Mouse (Mus musculus) cerebellum, postnatal 25 days (tissue): Measurements from ENCODE around the gene Cenpc1.

Source experiments
- DNase-seq, 2 experiments: peaks; one replicate each; pipeline ENCODE4 v3.0.0; 2021; ENCODE audit warnings: mixed read lengths in 2 of 2

The Cenpc1 gene

DNA sequence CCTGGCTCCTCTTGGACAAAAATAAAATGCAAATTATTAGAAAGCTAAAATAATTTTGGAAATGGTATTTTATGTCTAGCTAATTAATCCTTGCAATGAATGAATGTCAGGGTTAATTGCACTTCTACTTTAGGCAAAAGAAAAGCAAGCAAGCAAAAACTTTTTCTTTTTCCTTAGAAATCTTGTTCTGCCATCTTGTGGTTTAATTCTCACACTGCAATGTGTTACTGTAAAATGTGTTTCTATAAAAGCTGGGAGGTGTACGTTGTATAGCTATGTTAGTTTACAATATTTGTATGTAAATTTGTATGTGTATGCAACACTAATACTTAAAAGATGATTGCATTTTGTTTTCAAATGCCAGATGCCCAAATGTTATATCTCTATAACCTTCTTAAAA lies 70.8 kb downstream of the Cenpc1 start:
- no peak for DNase-seq

- DNase-seq: no peak
Measured at GRCm38 (mm10) chr5:85992805-85993721, 72.3 kb downstream of the Cenpc1 start.

DNA sequence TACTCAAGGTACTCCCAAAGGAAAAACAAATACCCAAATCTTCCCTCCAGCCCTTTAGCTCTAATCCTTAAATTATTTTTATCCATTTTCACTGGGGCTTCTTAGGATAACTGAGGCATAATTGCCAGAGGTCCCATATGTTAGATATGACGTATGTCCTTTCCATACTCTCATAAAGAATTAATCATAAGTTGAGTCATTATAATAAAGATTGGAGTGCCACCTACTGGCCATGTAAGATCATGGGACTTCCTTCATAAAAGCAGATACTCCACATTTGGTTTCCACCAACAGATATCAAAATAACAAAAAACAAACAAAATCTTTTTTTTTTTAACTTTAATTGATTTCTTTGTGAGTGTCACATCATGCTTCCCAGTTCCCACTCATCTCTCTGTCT lies 73.3 kb downstream of the Cenpc1 start:
- DNase-seq: peak in 1 of 2 experiments; percentile 8

- DNase-seq: no peak
Measured at GRCm38 (mm10) chr5:85987516-85987863, 77.9 kb downstream of the Cenpc1 start.

DNA sequence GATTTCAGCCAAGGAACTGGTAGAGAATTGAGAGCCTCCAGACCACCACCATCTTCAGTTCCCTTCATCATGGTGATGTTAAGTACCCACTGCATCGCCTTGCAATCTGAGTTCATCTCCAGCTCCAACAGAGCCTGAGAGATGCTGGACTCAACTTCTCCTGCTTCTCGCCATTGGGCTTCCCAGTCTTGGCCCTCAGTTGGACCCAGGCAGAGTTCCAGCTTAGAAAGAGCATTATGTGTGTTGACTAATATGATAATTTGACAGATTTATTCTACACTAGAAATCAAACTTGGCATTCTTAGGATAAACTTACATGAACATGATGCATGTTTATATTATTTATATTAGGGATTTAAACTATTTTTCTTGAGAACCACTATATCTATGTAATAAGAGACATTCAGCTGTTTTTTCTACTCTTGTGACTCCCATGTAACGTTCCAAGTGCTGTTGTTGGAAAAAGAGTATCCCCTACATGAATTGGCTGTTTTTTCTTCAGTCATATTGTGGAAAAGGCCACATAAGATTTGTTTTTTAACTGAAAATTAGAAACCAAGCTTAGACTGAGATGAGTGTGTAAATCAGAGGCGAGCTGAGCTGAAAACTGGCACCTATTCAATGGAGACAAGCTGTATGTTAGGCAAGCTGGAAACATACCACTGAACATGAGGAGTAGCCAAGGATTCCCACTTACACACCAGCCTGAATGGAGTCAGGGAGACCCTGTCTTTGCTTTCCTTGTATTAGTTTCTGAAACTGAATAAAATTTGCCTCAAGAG lies 78.5 kb downstream of the Cenpc1 start:
- no peak for DNase-seq

DNA sequence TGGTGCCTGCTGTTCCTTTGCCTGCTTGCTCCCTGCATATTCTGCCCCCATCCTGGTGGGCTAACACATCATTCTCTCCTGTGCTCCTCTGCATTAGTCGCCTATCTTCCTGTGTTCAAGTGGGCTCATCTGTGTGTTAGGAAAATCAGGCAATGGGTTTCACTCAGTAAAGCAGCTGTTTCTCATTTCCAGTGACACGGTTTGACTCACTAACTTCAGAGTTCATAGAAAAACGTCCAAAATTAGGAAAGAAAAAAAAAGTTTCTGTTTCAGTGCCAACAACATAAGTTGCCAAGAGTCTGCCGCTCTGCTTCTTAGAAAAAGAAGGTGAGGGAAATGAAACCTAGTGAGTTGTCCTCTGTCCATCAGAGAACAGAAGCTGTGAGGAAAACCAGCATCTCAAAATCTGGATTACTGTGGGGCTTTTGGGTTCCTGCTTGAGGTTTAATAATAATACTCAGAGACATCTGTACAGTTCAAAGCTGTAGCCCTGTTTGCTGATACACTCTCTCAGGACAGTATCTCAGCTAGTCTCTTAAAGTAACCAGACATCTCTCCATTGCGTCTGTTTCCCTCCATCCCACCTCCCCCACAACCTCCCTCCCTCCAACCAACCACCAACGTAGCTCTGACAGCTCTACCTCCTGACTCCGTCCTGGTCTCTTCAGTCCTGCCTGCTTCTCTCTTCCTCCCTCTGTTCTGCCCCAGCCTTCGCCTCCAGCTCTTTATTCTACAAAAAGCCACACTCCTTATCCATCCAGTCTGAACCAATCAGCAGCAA lies 87.5 kb downstream of the Cenpc1 start:
- DNase-seq: no peak

GRCm38 (mm10) chr5:85962791-85963190 lies 102.6 kb downstream of the Cenpc1 start:
- no peak for DNase-seq
